Mouse (Mus musculus): ENCODE measurements around the gene Fzd10. TPM values are rescaled to one million over a fixed set of nuclear protein-coding genes. Genes with fewer than 3 reads are reported as not detected.

The Fzd10 gene
- polyA plus RNA-seq, 1 experiment from 2014 or later = 2.5 TPM

DNA sequence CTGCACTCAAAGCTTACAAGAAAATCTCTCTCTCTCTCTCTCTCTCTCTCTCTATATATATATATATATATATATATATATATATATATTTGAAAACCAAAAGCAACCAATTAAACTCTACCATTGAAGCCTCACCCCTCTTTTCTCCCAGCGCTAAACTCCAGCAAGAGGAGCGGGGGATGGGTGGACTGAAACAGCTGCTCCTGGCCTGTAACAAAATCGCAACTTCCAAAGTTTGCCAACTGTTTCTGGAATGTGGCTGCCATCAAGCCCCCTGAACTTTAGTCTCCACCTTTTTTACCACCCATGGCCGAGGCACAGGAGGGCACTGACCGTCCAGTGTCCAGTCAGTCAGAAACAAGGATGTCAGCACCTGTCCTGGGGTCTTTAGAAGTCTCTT lies 27.1 kb downstream of the Fzd10 start:
- H3K4me1 ChIP-seq (ENCODE audit: insufficient read depth, low read length) = peaks cover 6% of the 10 kb centered on the region; the same call in 1 of the 2 replicates
- no peak overlapping the region for H3K9ac ChIP-seq (replicated peaks; ENCODE audit: low read length)
- WGBS = 43% methylated on average over 5 of the region's 5 CpGs
- H3K9me3 ChIP-seq (ENCODE audit: low read length) = 0 out of 2 replicates have a peak, but pooled peaks cover 3% of the 10 kb centered on the region
- no peak overlapping the region for H3K4me2 ChIP-seq (replicated peaks; ENCODE audit: low read depth, low read length)
- ATAC-seq (ENCODE audit: low FRiP score, low TSS enrichment) = no peak
- no peak overlapping the region for H3K4me3 ChIP-seq (ENCODE audit: low read length)
- no peaks in the 10 kb centered on the region for H3K36me3 ChIP-seq (ENCODE audit: insufficient read depth, low read length)
- no peak overlapping the region for H3K27ac ChIP-seq (ENCODE audit: low read length)
- H3K27me3 ChIP-seq (ENCODE audit: insufficient read depth, low read length) = no peaks in the 10 kb centered on the region

DNA sequence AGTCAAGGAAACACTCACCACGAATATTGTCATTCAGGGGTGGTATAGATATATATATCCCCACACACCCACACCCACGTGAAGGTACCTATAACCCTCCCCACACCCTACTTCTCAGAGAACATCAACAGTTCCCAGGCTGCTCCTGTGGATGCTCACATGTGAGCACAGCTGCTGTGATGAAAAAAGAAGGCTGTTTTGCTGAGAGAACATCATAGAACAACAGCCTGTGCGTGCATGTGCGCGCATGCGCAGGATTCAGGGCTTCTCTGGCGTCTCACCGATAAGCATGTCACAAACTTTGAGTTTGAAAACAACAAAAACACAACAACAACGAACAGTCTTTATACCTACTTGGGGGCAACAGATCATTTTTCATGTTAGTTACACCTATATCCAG lies 36.0 kb downstream of the Fzd10 start:
- Histone ChIP-seq H3K9me3 (ENCODE audit: low read length) (no peaks in the 10 kb centered on the region), H3K4me3 (ENCODE audit: low read length) (no peak overlapping the region), H3K27ac (ENCODE audit: low read length) (no peak overlapping the region), H3K27me3 (ENCODE audit: insufficient read depth, low read length) (no peaks in the 10 kb centered on the region), H3K36me3 (ENCODE audit: insufficient read depth, low read length) (no peaks in the 10 kb centered on the region), H3K4me2 (replicated peaks; ENCODE audit: low read depth, low read length) (no peak overlapping the region), H3K4me1 (ENCODE audit: insufficient read depth, low read length) (no peaks in the 10 kb centered on the region), H3K9ac (replicated peaks; ENCODE audit: low read length) (no peak overlapping the region)
- no peak for ATAC-seq (ENCODE audit: low FRiP score, low TSS enrichment)
- WGBS = 96% methylated on average over 9 of the region's 9 CpGs

DNA sequence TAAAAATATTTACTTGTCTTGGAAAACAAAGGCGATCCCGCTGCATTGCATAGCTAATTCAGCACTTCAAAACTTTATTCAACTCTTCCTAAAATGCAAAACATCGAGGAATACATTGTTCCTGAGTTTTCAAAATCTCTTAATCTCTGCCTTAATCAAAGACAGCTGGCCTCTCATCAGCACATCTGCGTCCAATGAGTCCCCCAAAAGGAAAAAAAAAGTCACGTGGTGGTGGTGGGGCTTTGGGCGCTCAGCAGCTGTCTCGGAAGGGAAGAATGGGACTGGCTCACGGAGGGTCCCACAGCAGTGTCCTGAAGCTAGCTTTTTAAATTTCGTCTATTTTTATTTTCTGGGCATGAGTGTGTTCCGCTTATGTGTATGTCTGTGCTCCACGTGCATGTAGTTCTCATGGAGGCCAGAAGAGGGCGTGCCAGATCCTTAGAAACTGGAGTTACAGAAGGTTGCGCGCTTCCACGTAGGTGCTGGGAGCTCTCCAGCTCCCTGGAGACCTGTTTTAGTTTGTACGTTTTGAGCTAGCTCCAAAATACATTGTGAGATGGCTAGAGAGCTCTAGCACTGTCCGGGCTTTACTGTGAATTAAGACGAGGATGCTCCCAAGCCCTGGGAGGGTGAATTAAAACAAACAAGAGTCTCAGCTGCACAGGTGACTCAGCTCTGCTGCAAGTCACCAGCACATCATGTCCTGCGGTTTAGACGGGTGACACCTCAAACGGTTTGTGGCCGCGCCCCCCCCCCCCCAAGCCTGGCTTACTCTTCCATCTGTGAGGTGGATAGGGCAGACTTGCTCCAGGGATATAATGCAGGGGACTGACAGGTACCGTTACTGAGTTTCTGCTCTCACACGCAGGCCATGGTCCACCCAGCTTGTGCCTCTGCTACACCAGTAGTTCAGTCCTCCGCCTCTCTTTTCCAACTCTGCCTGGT lies 36.7 kb downstream of the Fzd10 start:
- Histone ChIP-seq H3K9me3 (ENCODE audit: low read length) (no peaks in the 10 kb centered on the region), H3K36me3 (ENCODE audit: insufficient read depth, low read length) (no peaks in the 10 kb centered on the region), H3K9ac (replicated peaks; ENCODE audit: low read length) (no peak overlapping the region), H3K27ac (ENCODE audit: low read length) (no peak overlapping the region), H3K4me1 (ENCODE audit: insufficient read depth, low read length) (no peaks in the 10 kb centered on the region), H3K4me3 (ENCODE audit: low read length) (no peak overlapping the region), H3K27me3 (ENCODE audit: insufficient read depth, low read length) (no peaks in the 10 kb centered on the region), H3K4me2 (replicated peaks; ENCODE audit: low read depth, low read length) (no peak overlapping the region)
- no peak for ATAC-seq (ENCODE audit: low FRiP score, low TSS enrichment)
- 90% methylated on average over 26 of the region's 26 CpGs for whole genome bisulfite sequencing

- Histone ChIP-seq H3K4me2 (replicated peaks; ENCODE audit: low read depth, low read length) (no peak overlapping the region), H3K4me1 (ENCODE audit: insufficient read depth, low read length) (no peaks in the 10 kb centered on the region), H3K27me3 (ENCODE audit: insufficient read depth, low read length) (no peaks in the 10 kb centered on the region), H3K36me3 (ENCODE audit: insufficient read depth, low read length) (no peaks in the 10 kb centered on the region), H3K9me3 (ENCODE audit: low read length) (no peaks in the 10 kb centered on the region), H3K4me3 (ENCODE audit: low read length) (no peak overlapping the region), H3K9ac (replicated peaks; ENCODE audit: low read length) (no peak overlapping the region), H3K27ac (ENCODE audit: low read length) (no peak overlapping the region)
- WGBS = 20% methylated on average over 9 of the region's 9 CpGs
- ATAC-seq (ENCODE audit: low FRiP score, low TSS enrichment) = no peak
These were observed 38.1 kb downstream of the Fzd10 start for GRCm38 (mm10) chr5:128638716-128639115.

GRCm38 (mm10) chr5:128643065-128643464 lies 42.4 kb downstream of the Fzd10 start:
- no peak overlapping the region for H3K27ac ChIP-seq (ENCODE audit: low read length)
- 84% methylated on average over 4 of the region's 4 CpGs for WGBS
- no peak for ATAC-seq (ENCODE audit: low FRiP score, low TSS enrichment)
- H3K9ac ChIP-seq (replicated peaks; ENCODE audit: low read length) = no peak overlapping the region
- no peak overlapping the region for H3K4me3 ChIP-seq (ENCODE audit: low read length)
- H3K4me2 ChIP-seq (replicated peaks; ENCODE audit: low read depth, low read length) = no peak overlapping the region
- peaks cover 3% of the 10 kb centered on the region; the same call in 1 of the 2 replicates for H3K4me1 ChIP-seq (ENCODE audit: insufficient read depth, low read length)
- H3K9me3 ChIP-seq (ENCODE audit: low read length) = no peaks in the 10 kb centered on the region
- no peaks in the 10 kb centered on the region for H3K27me3 ChIP-seq (ENCODE audit: insufficient read depth, low read length)
- no peaks in the 10 kb centered on the region for H3K36me3 ChIP-seq (ENCODE audit: insufficient read depth, low read length)

DNA sequence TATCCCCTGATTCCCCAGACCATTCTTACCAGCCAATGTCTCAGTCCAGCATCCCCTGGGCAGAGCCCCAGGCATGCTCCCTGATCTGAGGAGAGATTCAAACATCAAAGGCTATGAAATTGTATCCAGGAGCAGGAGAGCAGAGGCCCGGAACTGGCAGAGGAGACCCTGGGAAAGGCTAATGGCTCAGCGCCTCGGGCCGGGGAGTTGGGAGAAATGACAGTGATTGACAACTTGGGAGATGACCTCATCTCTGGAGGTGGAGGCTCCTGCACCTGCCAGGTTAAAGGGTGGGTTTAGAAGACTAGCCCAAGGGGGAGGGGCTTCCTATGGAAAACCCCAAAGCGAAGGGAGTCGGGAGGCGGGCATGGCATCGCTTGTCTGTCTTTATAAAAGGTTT lies 45.1 kb downstream of the Fzd10 start:
- no peaks in the 10 kb centered on the region for H3K27me3 ChIP-seq (ENCODE audit: insufficient read depth, low read length)
- WGBS = 34% methylated on average over 8 of the region's 8 CpGs
- ATAC-seq (ENCODE audit: low FRiP score, low TSS enrichment) = peak; percentile 60; the same call in 1 of the 2 replicates
- no peak overlapping the region for H3K27ac ChIP-seq (ENCODE audit: low read length)
- H3K9ac ChIP-seq (replicated peaks; ENCODE audit: low read length) = no peak overlapping the region
- H3K9me3 ChIP-seq (ENCODE audit: low read length) = no peaks in the 10 kb centered on the region
- no peak overlapping the region for H3K4me2 ChIP-seq (replicated peaks; ENCODE audit: low read depth, low read length)
- peaks cover 3% of the 10 kb centered on the region; the same call in 1 of the 2 replicates for H3K4me1 ChIP-seq (ENCODE audit: insufficient read depth, low read length)
- H3K4me3 ChIP-seq (ENCODE audit: low read length) = no peak overlapping the region
- no peaks in the 10 kb centered on the region for H3K36me3 ChIP-seq (ENCODE audit: insufficient read depth, low read length)

DNA sequence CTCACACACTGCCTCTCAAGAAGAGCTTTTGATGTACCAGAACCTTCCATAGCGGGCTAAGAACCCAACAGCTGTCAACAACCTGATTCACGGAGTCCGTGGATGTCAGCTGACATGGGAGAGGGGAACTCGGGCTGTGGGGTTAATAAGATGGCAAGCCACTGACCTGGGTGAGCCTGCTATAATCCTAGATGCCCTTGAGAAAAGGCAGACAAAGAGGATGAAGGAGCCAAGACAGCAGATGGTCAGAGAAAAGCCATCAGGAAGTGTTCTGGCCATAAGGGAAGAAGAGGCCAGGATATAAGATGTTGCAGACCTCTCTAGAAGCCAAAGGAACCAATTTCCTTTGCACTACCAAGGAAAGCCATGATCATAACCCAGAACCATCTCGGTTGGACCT lies 45.6 kb downstream of the Fzd10 start:
- Histone ChIP-seq H3K9ac (replicated peaks; ENCODE audit: low read length) (no peak overlapping the region), H3K4me1 (ENCODE audit: insufficient read depth, low read length) (peaks cover 3% of the 10 kb centered on the region; the same call in 1 of the 2 replicates), H3K27me3 (ENCODE audit: insufficient read depth, low read length) (no peaks in the 10 kb centered on the region), H3K27ac (ENCODE audit: low read length) (no peak overlapping the region), H3K4me2 (replicated peaks; ENCODE audit: low read depth, low read length) (no peak overlapping the region), H3K36me3 (ENCODE audit: insufficient read depth, low read length) (no peaks in the 10 kb centered on the region), H3K4me3 (ENCODE audit: low read length) (no peak overlapping the region), H3K9me3 (ENCODE audit: low read length) (no peaks in the 10 kb centered on the region)
- ATAC-seq (ENCODE audit: low FRiP score, low TSS enrichment) = no peak
- 72% methylated on average over 5 of the region's 5 CpGs for WGBS

- no peak overlapping the region for H3K4me3 ChIP-seq (ENCODE audit: low read length)
- H3K9ac ChIP-seq (replicated peaks; ENCODE audit: low read length) = no peak overlapping the region
- H3K9me3 ChIP-seq (ENCODE audit: low read length) = no peaks in the 10 kb centered on the region
- H3K4me2 ChIP-seq (replicated peaks; ENCODE audit: low read depth, low read length) = no peak overlapping the region
- H3K4me1 ChIP-seq (ENCODE audit: insufficient read depth, low read length) = peaks cover 3% of the 10 kb centered on the region; the same call in 1 of the 2 replicates
- no peaks in the 10 kb centered on the region for H3K27me3 ChIP-seq (ENCODE audit: insufficient read depth, low read length)
- no peak for ATAC-seq (ENCODE audit: low FRiP score, low TSS enrichment)
- H3K27ac ChIP-seq (ENCODE audit: low read length) = no peak overlapping the region
- no peaks in the 10 kb centered on the region for H3K36me3 ChIP-seq (ENCODE audit: insufficient read depth, low read length)
- 79% methylated on average over 10 of the region's 10 CpGs for WGBS
These were observed 46.6 kb downstream of the Fzd10 start for GRCm38 (mm10) chr5:128647221-128647730.

DNA sequence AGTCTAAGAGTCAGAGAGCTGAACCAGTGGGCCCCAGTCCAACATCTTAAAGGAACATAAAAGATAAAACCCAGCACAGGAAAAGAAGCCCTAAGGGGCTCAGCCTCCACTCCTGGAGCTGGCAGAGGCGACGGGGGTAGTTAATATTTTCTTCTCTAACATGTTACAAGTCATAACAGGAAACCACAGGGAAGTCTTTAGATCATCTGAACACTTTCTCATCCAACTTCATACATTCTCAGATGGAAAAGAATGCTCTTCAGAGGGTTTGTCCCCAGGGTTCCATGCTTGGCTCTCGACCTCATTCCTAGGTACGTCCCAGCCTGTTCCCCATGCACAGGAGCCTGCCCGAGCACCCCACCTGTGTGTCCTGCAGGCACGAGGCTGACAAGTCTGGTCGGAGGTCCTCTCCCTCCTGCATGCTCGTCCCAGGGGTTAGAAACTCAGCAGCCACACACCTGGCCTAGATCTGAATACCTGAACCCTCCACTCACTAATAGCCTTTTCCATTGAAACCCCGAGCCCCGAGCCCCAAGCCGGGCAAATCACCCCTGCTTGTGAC lies 48.8 kb downstream of the Fzd10 start:
- no peaks in the 10 kb centered on the region for H3K9me3 ChIP-seq (ENCODE audit: low read length)
- no peak overlapping the region for H3K9ac ChIP-seq (replicated peaks; ENCODE audit: low read length)
- no peaks in the 10 kb centered on the region for H3K27me3 ChIP-seq (ENCODE audit: insufficient read depth, low read length)
- WGBS = 80% methylated on average over 11 of the region's 11 CpGs
- H3K4me1 ChIP-seq (ENCODE audit: insufficient read depth, low read length) = peaks cover 3% of the 10 kb centered on the region; the same call in 1 of the 2 replicates
- no peak for ATAC-seq (ENCODE audit: low FRiP score, low TSS enrichment)
- no peak overlapping the region for H3K27ac ChIP-seq (ENCODE audit: low read length)
- no peak overlapping the region for H3K4me3 ChIP-seq (ENCODE audit: low read length)
- H3K36me3 ChIP-seq (ENCODE audit: insufficient read depth, low read length) = no peaks in the 10 kb centered on the region
- no peak overlapping the region for H3K4me2 ChIP-seq (replicated peaks; ENCODE audit: low read depth, low read length)
